8 mouse cellular contexts compared by ENCODE assay signal in genomic region chr3:116512904-116513716, GRCm38 (mm10). TPM values are rescaled to one million over a fixed set of nuclear protein-coding genes. Genes with fewer than 3 reads are reported as not detected.
DNase-seq lines count a peak whose midpoint lies in the region; ATAC-seq and TF ChIP-seq lines count a peak whose summit lies in the region.

Gene Dbt, plus strand, starts transcription at chr3:116513070.

- H3K4me3 ChIP-seq in gastrocnemius, adult 2 months = peak within 1 kb of the TSS; percentile 72
- H3K4me3 ChIP-seq in hindbrain, postnatal 0 days (ENCODE audit: low read length) = peak within 1 kb of the TSS; percentile 69
- peak within 1 kb of the TSS; percentile 82 for H3K4me3 ChIP-seq in left cerebral cortex, adult 2 months

- peak within 1 kb of the TSS; percentile 83 for H3K4me2 ChIP-seq in hindbrain, postnatal 0 days (ENCODE audit: low read depth, low read length)

- no peak for TF ChIP-seq CTCF in gastrocnemius, adult 2 months (IDR thresholded peaks at IDR 0.05)
- no peak for TF ChIP-seq CTCF in hindbrain, postnatal 0 days (IDR thresholded peaks at IDR 0.05; ENCODE audit: low read depth)
- no peak; the same call in none of the 2 replicates for TF ChIP-seq CTCF in left cerebral cortex, adult 2 months (IDR thresholded peaks at IDR 0.05)

- H3K4me1 ChIP-seq in hindbrain, postnatal 0 days (ENCODE audit: insufficient read depth, low read length) = no peaks in the 10 kb centered on the region

- no peaks in the 10 kb centered on the region for H3K27me3 ChIP-seq in hindbrain, postnatal 0 days (ENCODE audit: insufficient read depth, low read length)

- H3K36me3 ChIP-seq in hindbrain, postnatal 0 days (ENCODE audit: insufficient read depth, low read length) = no peaks in the 10 kb centered on the region

- H3K27ac ChIP-seq in gastrocnemius, adult 2 months = peak within 1 kb of the TSS; percentile 95
- peak within 1 kb of the TSS; percentile 74 for H3K27ac ChIP-seq in hindbrain, postnatal 0 days
- peak within 1 kb of the TSS; percentile 77 for H3K27ac ChIP-seq in left cerebral cortex, adult 2 months

- ATAC-seq in hindbrain, postnatal 0 days = peak; percentile 97
- peak; percentile 86 for ATAC-seq in megakaryocyte, adult 5-6 weeks (ENCODE audit: poor library complexity, severe bottlenecking)

- no peaks in the 10 kb centered on the region for H3K9me3 ChIP-seq in hindbrain, postnatal 0 days (ENCODE audit: low read length)

- peak within 1 kb of the TSS; percentile 60 for H3K9ac ChIP-seq in hindbrain, postnatal 0 days (replicated peaks; ENCODE audit: low read length)

- DNase-seq in T-cell, adult 2 months (ENCODE audit: low spot score) = peak; percentile 89
- DNase-seq in cerebellum, postnatal 4 days (ENCODE audit: low spot score in 2 of 2) = peak; percentile 63 to 80
- peak; percentile 95 for DNase-seq in gastrocnemius, adult 2 months
- DNase-seq in hindbrain, postnatal 0 days (ENCODE audit: low spot score) = peak; percentile 94
- peak; percentile 80 to 88 for DNase-seq in left cerebral cortex, adult 2 months (ENCODE audit: extremely low spot score in 1 of 2, low spot score in 2 of 2)
- DNase-seq in right cerebral cortex, adult 2 months (ENCODE audit: low spot score in 2 of 2) = peak; percentile 87 to 89
- peak; percentile 88 for DNase-seq in urinary bladder, postnatal 14 days (ENCODE audit: low spot score)

- intact Hi-C loops in gastrocnemius, adult 2 months (cut with DNase I) = loop anchor here (2.0 to 10.0 kb wide), 4 partner anchors 49 to 320 kb away; partner anchors contain the start of genes Lrrc39 and Sass6
- intact Hi-C loops in left cerebral cortex, adult 2 months (cut with DNase I) = loop anchor here (5.0 to 10.0 kb wide), 3 partner anchors 64 to 319 kb away; no protein-coding TSS in a partner anchor

- WGBS in hindbrain, postnatal 0 days = under 1% methylated on average over 36 of the region's 36 CpGs

RNA-seq across cellular contexts. Expression of gene Dbt, which starts in this region (rescaled TPM):
- 10 to 100 TPM; 25.5 to 45.6 TPM for total RNA-seq in gastrocnemius, adult 2 months (2021)
- total RNA-seq in hindbrain, postnatal 0 days (2014; rRNA removed) = 9.7 and 36.1 TPM in 2 replicates
- 13.8 and 14.8 TPM in 2 replicates for polyA plus RNA-seq in hindbrain, postnatal 0 days (2015; fragmentation: Nextera tagmentation; extraction: Ambion mirVana)
- total RNA-seq in left cerebral cortex, adult 2 months (2021) = 10 to 100 TPM; 16.2 to 17.2 TPM
- 12.4 and 14.3 TPM in 2 replicates for total RNA-seq in megakaryocyte, adult 5-6 weeks (2015)
- 7.2 and 9.6 TPM in 2 replicates for total RNA-seq in megakaryocyte, adult 5-6 weeks (2017)

Comparison
In these comparisons a context has a peak if more than half of its experiments do, and no peak if none do; other contexts are left out.
1. Peak in every context shown above with its lines: DNase-seq, ATAC-seq, H3K4me3 ChIP-seq and H3K27ac ChIP-seq.